Mouse (Mus musculus) lung, embryonic 14.5 days (tissue): ENCODE measurements around the gene Sdsl. TPM values are rescaled to one million over a fixed set of nuclear protein-coding genes. Genes with fewer than 3 reads are reported as not detected.

Experiments used
- ATAC-seq: fragments of 200-750 bp; cut with Nextera tagmentation; 2 replicates; pipeline ENCODE4 v1.8.0; 2017; ENCODE audit warnings: mild to moderate bottlenecking, moderate TSS enrichment, moderate library complexity; ENCODE audit not compliant: insufficient read depth
- DNase-seq: peaks from one replicate; pipeline ENCODE4 v3.0.0-alpha.2; 2015
- H3K27ac ChIP-seq: fragments of 300-500 bp; sonication (generic); 2 replicates; pipeline ENCODE4 v1.5.1; 2014; ENCODE audit warnings: low read depth, mild to moderate bottlenecking, moderate library complexity
- H3K27me3 ChIP-seq: fragments of 300-500 bp; sonication (generic); 2 replicates; pipeline ENCODE4 v1.6.1; 2014; ENCODE audit warnings: low read length, control low read depth; ENCODE audit not compliant: insufficient read depth
- H3K36me3 ChIP-seq: fragments of 300-500 bp; sonication (generic); 2 replicates; pipeline ENCODE4 v1.6.1; 2014; ENCODE audit warnings: control low read depth; ENCODE audit not compliant: insufficient read depth
- H3K4me1 ChIP-seq: fragments of 300-500 bp; sonication (generic); 2 replicates; pipeline ENCODE4 v1.6.1; 2014; ENCODE audit warnings: antibody characterized with exemption, control low read depth; ENCODE audit not compliant: insufficient read depth
- H3K4me2 ChIP-seq: fragments of 300-500 bp; sonication (generic); 2 replicates; pipeline ENCODE4 v1.6.1; 2014; ENCODE audit warnings: mild to moderate bottlenecking
- H3K4me3 ChIP-seq: fragments of 300-500 bp; sonication (generic); 2 replicates; pipeline ENCODE4 v1.5.1; 2014; ENCODE audit warnings: low read depth, low read length
- H3K9ac ChIP-seq: fragments of 300-500 bp; sonication (generic); 2 replicates; pipeline ENCODE4 v1.6.1; 2014
- H3K9me3 ChIP-seq: fragments of 300-500 bp; sonication (generic); 2 replicates; pipeline ENCODE4 v1.6.1; 2016; ENCODE audit warnings: low read depth, low read length, control low read depth
- CTCF ChIP-seq: IDR thresholded peaks from 2 replicates; pipeline ENCODE4 v1.5.1; 2016; ENCODE audit warnings: antibody characterized with exemption, low read depth
- WGBS: fragments of 180-500 bp; shearing (Covaris S2); extraction: QIAGEN DNeasy Blood & Tissue Kit; methylation state at CpG from one replicate; pipeline ENCODE4 v1.1.7; 2014; 5-methylcytosine and 5-hydroxymethylcytosine counted together
- polyA plus RNA-seq: library from polyadenylated mRNA; unstranded; fragments of >200 nt; fragmentation: Nextera tagmentation; extraction: Ambion mirVana; gene quantifications from 2 replicates; pipeline ENCODE4 v1.2.1, GENCODE M21; 2014

The Sdsl gene
- polyA plus RNA-seq, 1 experiment from 2014 or later = 4.7 TPM

DNA sequence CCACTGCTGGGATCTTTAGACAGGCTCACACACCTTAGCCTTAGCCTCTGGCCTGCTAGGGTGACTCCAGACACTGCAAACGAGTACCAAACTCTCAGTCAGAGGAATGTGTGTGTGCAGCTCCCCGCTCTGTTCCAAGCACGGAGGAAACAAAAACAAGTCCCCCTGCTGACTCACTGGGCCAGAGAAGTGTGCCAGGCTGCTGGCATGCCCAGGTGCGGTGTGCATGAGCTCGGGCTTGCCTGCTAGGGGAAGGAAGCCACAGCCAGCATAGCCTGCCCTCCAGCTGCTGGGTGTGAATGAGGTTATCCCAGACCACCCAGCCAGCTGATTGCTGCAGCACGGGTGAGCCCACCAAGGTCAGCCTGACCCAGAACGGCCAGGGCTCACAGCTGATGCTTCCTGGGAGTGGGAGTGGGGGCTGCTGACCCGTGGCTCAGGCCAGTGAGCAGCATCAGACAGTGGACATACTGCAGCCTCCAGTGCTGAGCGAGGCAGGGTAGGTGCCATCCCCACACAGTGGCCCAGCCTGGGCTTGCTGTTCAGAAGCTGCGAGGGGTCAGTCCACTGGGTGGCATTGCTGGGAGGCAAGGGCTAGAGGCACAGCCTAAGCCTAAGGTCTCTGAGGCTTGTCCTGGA lies 22.6 kb upstream of the Sdsl start:
- 64% methylated on average over 10 of the region's 10 CpGs for WGBS
- Histone ChIP-seq H3K9ac (no peak overlapping the region), H3K27me3 (no peaks in the 10 kb centered on the region), H3K36me3 (peaks cover 19% of the 10 kb centered on the region; the same call in 1 of the 2 replicates), H3K4me1 (no peaks in the 10 kb centered on the region), H3K4me2 (no peak overlapping the region), H3K9me3 (no peaks in the 10 kb centered on the region), H3K27ac (no peak overlapping the region), H3K4me3 (no peak overlapping the region)
- DNase-seq = no peak
- no peak for ATAC-seq
- TF ChIP-seq CTCF = no peak

DNA sequence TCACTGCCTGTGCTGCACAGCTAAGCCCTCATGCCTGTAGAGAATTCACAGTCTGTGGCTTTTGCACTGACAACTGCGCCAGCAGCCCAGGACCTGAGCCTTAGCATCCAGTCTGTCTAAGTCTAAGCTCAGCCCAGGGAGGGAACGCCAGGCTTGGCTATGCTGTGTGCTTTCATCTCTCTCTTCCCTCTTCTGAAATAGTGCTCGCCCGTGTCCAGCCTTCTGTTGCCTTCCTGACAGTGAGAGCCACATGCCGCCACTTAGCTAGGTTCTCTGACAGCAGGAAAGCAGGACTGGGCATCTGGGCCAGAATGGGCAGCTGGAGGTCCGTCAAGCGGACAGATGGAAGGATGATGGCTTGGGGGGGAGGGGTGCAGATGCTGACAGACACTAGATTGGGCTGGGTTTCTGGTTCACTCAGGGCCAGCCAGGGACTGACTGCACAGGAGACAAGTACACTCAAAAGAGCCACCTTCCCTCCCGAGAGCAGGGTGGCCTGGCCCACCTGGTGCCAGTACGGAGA lies 21.3 kb upstream of the Sdsl start:
- Histone ChIP-seq H3K36me3 (peaks cover 20% of the 10 kb centered on the region; the same call in 1 of the 2 replicates), H3K9ac (no peak overlapping the region)

DNA sequence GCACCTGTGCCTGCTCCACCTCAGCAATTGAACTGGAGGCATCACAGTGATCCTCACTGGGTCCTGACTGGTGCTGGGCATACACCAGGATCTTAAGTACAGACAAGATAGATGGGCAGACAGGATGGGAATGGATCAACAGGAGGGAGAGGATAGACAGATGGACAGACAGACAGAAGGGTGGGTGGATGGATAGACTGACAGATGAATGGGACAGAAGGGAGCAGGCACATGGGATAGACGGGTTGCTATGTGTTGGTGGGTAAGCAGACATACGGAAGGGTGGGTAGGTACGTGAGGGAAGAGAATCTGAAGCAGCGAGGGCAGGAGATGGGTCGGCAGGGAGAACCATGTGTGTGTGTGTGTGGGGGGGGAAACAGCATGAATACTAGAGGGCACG lies 20.8 kb upstream of the Sdsl start:
- ATAC-seq (no peak), DNase-seq (no peak)
- no peak for TF ChIP-seq CTCF
- no peak overlapping the region for H3K4me2 ChIP-seq
- no peaks in the 10 kb centered on the region for H3K27me3 ChIP-seq
- H3K27ac ChIP-seq = no peak overlapping the region
- no peaks in the 10 kb centered on the region for H3K4me1 ChIP-seq
- no peak overlapping the region for H3K4me3 ChIP-seq
- peaks cover 25% of the 10 kb centered on the region; the same call in 1 of the 2 replicates for H3K36me3 ChIP-seq
- WGBS = 91% methylated on average over 6 of the region's 6 CpGs
- no peak overlapping the region for H3K9ac ChIP-seq
- H3K9me3 ChIP-seq = no peaks in the 10 kb centered on the region

More for the DNA sequence above, 21.3 kb upstream of the Sdsl start:
- no peaks in the 10 kb centered on the region for H3K27me3 ChIP-seq
- H3K4me3 ChIP-seq = no peak overlapping the region
- no peaks in the 10 kb centered on the region for H3K4me1 ChIP-seq
- ATAC-seq (no peak), DNase-seq (no peak)
- no peaks in the 10 kb centered on the region for H3K9me3 ChIP-seq
- H3K4me2 ChIP-seq = no peak overlapping the region
- no peak overlapping the region for H3K27ac ChIP-seq
- whole genome bisulfite sequencing = 85% methylated on average over 9 of the region's 9 CpGs
- TF ChIP-seq CTCF = no peak

DNA sequence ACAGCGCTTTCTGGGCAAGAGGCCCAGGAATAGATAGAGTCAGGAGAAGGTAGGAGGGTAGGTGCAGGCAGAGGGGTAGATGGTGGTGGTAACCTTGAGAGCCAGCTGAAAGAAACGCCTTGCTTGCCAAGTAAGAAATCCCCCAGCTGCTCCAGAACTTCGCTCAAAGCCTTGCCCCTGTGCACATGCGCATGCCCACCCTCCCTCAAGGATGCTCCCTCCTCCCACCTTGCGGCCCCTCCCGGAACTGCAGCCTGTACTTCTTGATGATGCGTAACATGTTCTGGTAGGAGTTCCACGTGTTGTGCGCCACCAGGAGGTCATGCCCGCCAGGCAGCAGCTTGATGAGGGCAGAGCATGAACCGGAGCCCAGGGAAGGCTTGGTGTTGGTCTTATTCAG lies 19.8 kb upstream of the Sdsl start:
- Histone ChIP-seq H3K27me3 (no peaks in the 10 kb centered on the region), H3K4me1 (no peaks in the 10 kb centered on the region), H3K9ac (no peak overlapping the region), H3K27ac (no peak overlapping the region), H3K4me3 (no peak overlapping the region), H3K4me2 (no peak overlapping the region), H3K9me3 (no peaks in the 10 kb centered on the region), H3K36me3 (peaks cover 34% of the 10 kb centered on the region; the same call in 1 of the 2 replicates)
- DNase-seq (peak; percentile 55), ATAC-seq (no peak)
- peak; percentile 69 for TF ChIP-seq CTCF
- WGBS = 58% methylated on average over 11 of the region's 11 CpGs

DNA sequence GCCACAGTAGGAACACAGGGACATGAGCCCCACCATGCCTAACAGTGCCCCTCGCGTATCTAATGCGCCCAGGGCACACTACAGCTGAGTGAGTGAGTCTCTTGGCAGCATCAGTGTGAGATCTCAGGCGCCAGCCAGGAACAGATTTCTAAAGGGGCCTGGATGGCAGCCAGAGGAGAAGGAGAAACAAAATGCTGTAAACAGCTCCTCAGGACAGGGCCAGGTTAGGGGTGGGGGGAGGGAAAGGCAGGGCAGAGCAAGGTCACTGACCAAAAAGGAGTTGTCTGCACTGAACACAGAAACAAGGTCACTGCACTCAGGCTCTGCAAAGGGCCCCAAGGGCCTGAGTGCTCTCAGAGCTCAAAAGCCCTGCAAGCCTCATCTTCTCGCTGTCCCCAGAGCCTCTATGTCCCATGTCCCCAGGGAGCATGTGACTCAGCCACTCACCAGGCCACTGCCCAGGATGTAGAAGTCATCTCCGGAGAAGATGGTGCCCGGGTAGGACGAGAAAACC lies 18.1 kb upstream of the Sdsl start:
- H3K36me3 ChIP-seq = peaks cover 51% of the 10 kb centered on the region
- no peaks in the 10 kb centered on the region for H3K4me1 ChIP-seq
- H3K27me3 ChIP-seq = no peaks in the 10 kb centered on the region
- H3K9ac ChIP-seq = no peak overlapping the region
- 73% methylated on average over 8 of the region's 8 CpGs for WGBS
- no peaks in the 10 kb centered on the region for H3K9me3 ChIP-seq
- ATAC-seq = no peak
- H3K4me3 ChIP-seq = no peak overlapping the region
- no peak overlapping the region for H3K4me2 ChIP-seq
- DNase-seq = no peak
- TF ChIP-seq CTCF = no peak
- no peak overlapping the region for H3K27ac ChIP-seq

DNA sequence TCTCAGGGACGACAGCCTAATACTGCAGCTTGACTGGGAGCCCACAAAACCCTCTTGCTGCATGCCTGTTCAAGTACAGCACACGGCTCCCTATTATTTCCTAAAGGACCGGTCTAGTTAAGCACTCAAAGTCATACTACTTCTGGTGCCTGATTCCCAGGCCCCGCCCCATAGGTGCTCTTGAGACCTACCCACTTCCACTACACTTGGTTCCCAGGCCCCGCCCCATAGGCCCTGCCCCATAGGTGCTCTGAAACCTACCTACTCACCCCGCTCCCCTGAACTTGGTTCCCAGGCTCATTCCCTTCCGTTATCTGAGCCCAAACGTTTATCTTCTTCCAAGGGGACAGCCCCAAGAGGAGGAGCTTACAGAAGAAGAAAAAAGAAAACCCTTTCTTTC lies 15.2 kb upstream of the Sdsl start:
- Histone ChIP-seq H3K36me3 (peaks cover 52% of the 10 kb centered on the region), H3K4me3 (no peak overlapping the region), H3K4me2 (no peak overlapping the region), H3K27ac (no peak overlapping the region), H3K9me3 (no peaks in the 10 kb centered on the region), H3K9ac (no peak overlapping the region), H3K4me1 (no peaks in the 10 kb centered on the region), H3K27me3 (no peaks in the 10 kb centered on the region)
- 73% methylated on average over 8 of the region's 8 CpGs for WGBS
- ATAC-seq = no peak
- no peak for DNase-seq
- TF ChIP-seq CTCF = no peak

DNA sequence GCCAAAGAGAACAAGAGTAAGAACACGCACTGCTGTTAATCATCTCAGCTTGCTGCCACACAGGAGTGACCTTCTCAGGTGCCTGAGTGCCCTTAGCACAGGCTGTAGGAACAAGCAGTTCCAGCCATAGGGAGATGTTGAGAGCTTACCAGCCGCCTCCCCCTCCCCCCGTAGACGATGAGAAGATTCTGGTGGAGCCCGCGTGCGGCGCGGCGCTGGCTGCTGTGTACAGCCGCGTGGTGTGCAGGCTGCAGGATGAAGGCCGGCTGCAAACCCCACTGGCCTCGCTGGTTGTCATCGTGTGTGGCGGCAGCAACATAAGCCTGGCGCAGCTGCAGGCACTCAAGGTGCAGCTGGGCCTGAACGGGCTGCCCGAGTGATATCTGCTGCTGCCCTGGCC lies 10.8 kb upstream of the Sdsl start:
- DNase-seq (no peak), ATAC-seq (peak; percentile 28; the same call in 1 of the 2 replicates)
- no peaks in the 10 kb centered on the region for H3K4me1 ChIP-seq
- no peak overlapping the region for H3K27ac ChIP-seq
- H3K9ac ChIP-seq = no peak overlapping the region
- 75% methylated on average over 19 of the region's 19 CpGs for WGBS
- no peak overlapping the region for H3K4me3 ChIP-seq
- no peaks in the 10 kb centered on the region for H3K27me3 ChIP-seq
- H3K4me2 ChIP-seq = no peak overlapping the region
- no peaks in the 10 kb centered on the region for H3K9me3 ChIP-seq
- peaks cover 41% of the 10 kb centered on the region for H3K36me3 ChIP-seq
- no peak for TF ChIP-seq CTCF
